Mouse (Mus musculus): ENCODE data around the gene Nvl. TPM values are rescaled to one million over a fixed set of nuclear protein-coding genes. Genes with fewer than 3 reads are reported as not detected.
A peak's percentile ranks its signal among the peaks of the same experiment; 100 is the strongest.

Gene Nvl
- polyA plus RNA-seq, 1 experiment from 2014 or later = 35.9 TPM

- Histone ChIP-seq H3K9ac (no peak overlapping the region), H3K4me1 (peaks cover 14% of the 10 kb centered on the region), H3K36me3 (peaks cover 6% of the 10 kb centered on the region), H3K4me3 (replicated peaks) (no peak overlapping the region), H3K27ac (replicated peaks) (no peak overlapping the region), H3K4me2 (replicated peaks) (no peak overlapping the region), H3K27me3 (no peaks in the 10 kb centered on the region), H3K9me3 (replicated peaks) (no peaks in the 10 kb centered on the region)
- no peak for ATAC-seq (ENCODE audit: insufficient number of reproducible peaks, low FRiP score, low TSS enrichment, low read depth)
- WGBS = 94% methylated on average over 2 of the region's 2 CpGs
Measured at GRCm38 (mm10) chr1:181146187-181146586, 2.2 kb upstream of the Nvl start.

- Histone ChIP-seq H3K36me3 (peaks cover 18% of the 10 kb centered on the region), H3K27me3 (no peaks in the 10 kb centered on the region), H3K9ac (peak overlapping the region; percentile 66), H3K4me3 (replicated peaks) (peak overlapping the region; percentile 84), H3K9me3 (replicated peaks) (no peaks in the 10 kb centered on the region), H3K27ac (replicated peaks) (peak overlapping the region; percentile 93), H3K4me2 (replicated peaks) (peak overlapping the region; percentile 60), H3K4me1 (peaks cover 14% of the 10 kb centered on the region)
- WGBS = 9% methylated on average over 12 of the region's 12 CpGs
- no peak for ATAC-seq (ENCODE audit: insufficient number of reproducible peaks, low FRiP score, low TSS enrichment, low read depth)
Measured at GRCm38 (mm10) chr1:181144966-181145365, 962 bp upstream of the Nvl start.

GRCm38 (mm10) chr1:181143609-181143949 is 425 bp downstream of the Nvl start:
- no peak; the same call in 1 of the 2 replicates for ATAC-seq (ENCODE audit: insufficient number of reproducible peaks, low FRiP score, low TSS enrichment, low read depth)
- 1% methylated on average over 12 of the region's 12 CpGs for WGBS
- H3K9me3 ChIP-seq (replicated peaks) = no peaks in the 10 kb centered on the region

GRCm38 (mm10) chr1:181138730-181139129 is 5.3 kb downstream of the Nvl start:
- WGBS = 86% methylated on average over 7 of the region's 7 CpGs
- peaks cover 54% of the 10 kb centered on the region for H3K36me3 ChIP-seq

More at GRCm38 (mm10) chr1:181143609-181143949, 425 bp downstream of the Nvl start:
- H3K4me2 ChIP-seq (replicated peaks) = peak overlapping the region; percentile 60
- H3K27me3 ChIP-seq = no peaks in the 10 kb centered on the region
- H3K36me3 ChIP-seq = peaks cover 22% of the 10 kb centered on the region
- H3K27ac ChIP-seq (replicated peaks) = peak overlapping the region; percentile 93; the same call in 1 of the 2 replicates
- H3K4me3 ChIP-seq (replicated peaks) = peak overlapping the region; percentile 84
- peaks cover 14% of the 10 kb centered on the region for H3K4me1 ChIP-seq
- peak overlapping the region; percentile 66 for H3K9ac ChIP-seq

GRCm38 (mm10) chr1:181131915-181132314 is 12.1 kb downstream of the Nvl start:
- Histone ChIP-seq H3K27me3 (no peaks in the 10 kb centered on the region), H3K36me3 (peaks cover 75% of the 10 kb centered on the region)
- WGBS = 96% methylated on average over 6 of the region's 6 CpGs

More at GRCm38 (mm10) chr1:181138730-181139129, 5.3 kb downstream of the Nvl start:
- ATAC-seq (ENCODE audit: insufficient number of reproducible peaks, low FRiP score, low TSS enrichment, low read depth) = no peak
- no peak overlapping the region for H3K4me2 ChIP-seq (replicated peaks)
- H3K27me3 ChIP-seq = no peaks in the 10 kb centered on the region
- no peak overlapping the region for H3K4me3 ChIP-seq (replicated peaks)
- H3K4me1 ChIP-seq = peaks cover 5% of the 10 kb centered on the region
- no peak overlapping the region for H3K27ac ChIP-seq (replicated peaks)
- no peaks in the 10 kb centered on the region for H3K9me3 ChIP-seq (replicated peaks)
- H3K9ac ChIP-seq = no peak overlapping the region

GRCm38 (mm10) chr1:181126766-181127165 is 17.2 kb downstream of the Nvl start:
- WGBS = 93% methylated on average over 9 of the region's 9 CpGs
- no peaks in the 10 kb centered on the region for H3K27me3 ChIP-seq
- peaks cover 77% of the 10 kb centered on the region for H3K36me3 ChIP-seq
- H3K27ac ChIP-seq (replicated peaks) = no peak overlapping the region
- H3K4me3 ChIP-seq (replicated peaks) = no peak overlapping the region
- no peaks in the 10 kb centered on the region for H3K4me1 ChIP-seq
- no peak overlapping the region for H3K4me2 ChIP-seq (replicated peaks)
- no peaks in the 10 kb centered on the region for H3K9me3 ChIP-seq (replicated peaks)
- no peak overlapping the region for H3K9ac ChIP-seq
- ATAC-seq (ENCODE audit: insufficient number of reproducible peaks, low FRiP score, low TSS enrichment, low read depth) = no peak

More at GRCm38 (mm10) chr1:181131915-181132314, 12.1 kb downstream of the Nvl start:
- Histone ChIP-seq H3K27ac (replicated peaks) (no peak overlapping the region), H3K9me3 (replicated peaks) (no peaks in the 10 kb centered on the region), H3K4me2 (replicated peaks) (no peak overlapping the region), H3K4me1 (no peaks in the 10 kb centered on the region), H3K9ac (no peak overlapping the region), H3K4me3 (replicated peaks) (no peak overlapping the region)
- ATAC-seq (ENCODE audit: insufficient number of reproducible peaks, low FRiP score, low TSS enrichment, low read depth) = no peak

GRCm38 (mm10) chr1:181125916-181126315 is 18.1 kb downstream of the Nvl start:
- Histone ChIP-seq H3K4me1 (no peaks in the 10 kb centered on the region), H3K4me3 (replicated peaks) (no peak overlapping the region), H3K4me2 (replicated peaks) (no peak overlapping the region), H3K36me3 (peaks cover 74% of the 10 kb centered on the region), H3K9me3 (replicated peaks) (no peaks in the 10 kb centered on the region), H3K9ac (no peak overlapping the region), H3K27ac (replicated peaks) (no peak overlapping the region), H3K27me3 (no peaks in the 10 kb centered on the region)
- ATAC-seq (ENCODE audit: insufficient number of reproducible peaks, low FRiP score, low TSS enrichment, low read depth) = no peak
- WGBS = 95% methylated on average over 3 of the region's 3 CpGs

GRCm38 (mm10) chr1:181124145-181124544 is 19.9 kb downstream of the Nvl start:
- H3K4me3 ChIP-seq (replicated peaks) = no peak overlapping the region
- H3K4me2 ChIP-seq (replicated peaks) = no peak overlapping the region
- no peak overlapping the region for H3K9ac ChIP-seq
- H3K27me3 ChIP-seq = no peaks in the 10 kb centered on the region
- H3K9me3 ChIP-seq (replicated peaks) = no peaks in the 10 kb centered on the region
- H3K4me1 ChIP-seq = no peaks in the 10 kb centered on the region
- no peak overlapping the region for H3K27ac ChIP-seq (replicated peaks)
- peaks cover 70% of the 10 kb centered on the region for H3K36me3 ChIP-seq
- ATAC-seq (ENCODE audit: insufficient number of reproducible peaks, low FRiP score, low TSS enrichment, low read depth) = no peak
- 91% methylated on average over 2 of the region's 2 CpGs for WGBS

GRCm38 (mm10) chr1:181117112-181117511 is 26.9 kb downstream of the Nvl start:
- H3K36me3 ChIP-seq = peaks cover 57% of the 10 kb centered on the region
- H3K4me3 ChIP-seq (replicated peaks) = no peak overlapping the region
- no peak overlapping the region for H3K27ac ChIP-seq (replicated peaks)
- 84% methylated on average over 4 of the region's 4 CpGs for WGBS
- H3K27me3 ChIP-seq = no peaks in the 10 kb centered on the region
- H3K9me3 ChIP-seq (replicated peaks) = no peaks in the 10 kb centered on the region
- H3K9ac ChIP-seq = no peak overlapping the region
- ATAC-seq (ENCODE audit: insufficient number of reproducible peaks, low FRiP score, low TSS enrichment, low read depth) = no peak
- no peaks in the 10 kb centered on the region for H3K4me1 ChIP-seq
- H3K4me2 ChIP-seq (replicated peaks) = no peak overlapping the region

- Histone ChIP-seq H3K27ac (replicated peaks) (no peak overlapping the region), H3K9ac (no peak overlapping the region), H3K4me1 (no peaks in the 10 kb centered on the region), H3K4me2 (replicated peaks) (no peak overlapping the region), H3K4me3 (replicated peaks) (no peak overlapping the region), H3K9me3 (replicated peaks) (no peaks in the 10 kb centered on the region), H3K36me3 (peaks cover 37% of the 10 kb centered on the region), H3K27me3 (no peaks in the 10 kb centered on the region)
- 73% methylated on average over 12 of the region's 12 CpGs for WGBS
- no peak for ATAC-seq (ENCODE audit: insufficient number of reproducible peaks, low FRiP score, low TSS enrichment, low read depth)
Measured at GRCm38 (mm10) chr1:181090048-181090447, 54.0 kb downstream of the Nvl start.

- Histone ChIP-seq H3K36me3 (no peaks in the 10 kb centered on the region), H3K27me3 (no peaks in the 10 kb centered on the region), H3K27ac (replicated peaks) (no peak overlapping the region), H3K4me2 (replicated peaks) (no peak overlapping the region), H3K4me1 (no peaks in the 10 kb centered on the region), H3K9me3 (replicated peaks) (no peaks in the 10 kb centered on the region), H3K9ac (no peak overlapping the region), H3K4me3 (replicated peaks) (no peak overlapping the region)
- WGBS = 33% methylated on average over 2 of the region's 2 CpGs
- no peak for ATAC-seq (ENCODE audit: insufficient number of reproducible peaks, low FRiP score, low TSS enrichment, low read depth)
Measured at GRCm38 (mm10) chr1:181084021-181084420, 60.0 kb downstream of the Nvl start.

GRCm38 (mm10) chr1:181073075-181073474 is 70.9 kb downstream of the Nvl start:
- no peak overlapping the region for H3K4me2 ChIP-seq (replicated peaks)
- H3K4me3 ChIP-seq (replicated peaks) = no peak overlapping the region
- no peak overlapping the region for H3K27ac ChIP-seq (replicated peaks)
- 47% methylated on average over 5 of the region's 5 CpGs for WGBS
- H3K9ac ChIP-seq = no peak overlapping the region
- no peaks in the 10 kb centered on the region for H3K27me3 ChIP-seq
- no peaks in the 10 kb centered on the region for H3K36me3 ChIP-seq
- H3K4me1 ChIP-seq = no peaks in the 10 kb centered on the region
- H3K9me3 ChIP-seq (replicated peaks) = no peaks in the 10 kb centered on the region
- ATAC-seq (ENCODE audit: insufficient number of reproducible peaks, low FRiP score, low TSS enrichment, low read depth) = no peak

Measured in embryonic facial prominence, embryonic 15.5 days (tissue).